Mouse (Mus musculus) neural tube, embryonic 10.5 days (tissue): ENCODE data around the gene Jmjd1c.

Experiments used
- DNase-seq: peaks from one replicate; pipeline ENCODE4 v3.0.0-alpha.2; 2017; ENCODE audit warnings: low spot score; ENCODE audit errors: extremely low spot score

The Jmjd1c gene

DNA sequence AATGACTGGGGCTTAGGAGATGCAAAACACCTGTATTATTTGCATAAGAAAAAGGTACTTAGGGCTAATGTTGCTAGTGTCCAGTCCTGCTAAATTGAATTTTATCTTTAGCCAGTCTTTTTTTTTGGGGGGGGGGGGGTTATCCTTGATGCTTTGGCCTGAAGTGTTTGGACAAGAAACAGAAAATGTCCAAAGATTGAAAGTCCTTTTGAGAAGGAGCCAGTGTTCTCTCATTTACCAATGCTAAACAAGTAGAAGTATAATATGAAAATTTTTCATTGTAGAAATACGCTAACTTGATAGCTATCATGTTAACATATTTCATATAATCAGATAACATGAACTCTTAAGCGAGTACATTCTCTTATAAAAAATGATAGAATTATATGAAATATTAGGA, 92.0 kb downstream of the Jmjd1c start:
- DNase-seq: no peak

DNA sequence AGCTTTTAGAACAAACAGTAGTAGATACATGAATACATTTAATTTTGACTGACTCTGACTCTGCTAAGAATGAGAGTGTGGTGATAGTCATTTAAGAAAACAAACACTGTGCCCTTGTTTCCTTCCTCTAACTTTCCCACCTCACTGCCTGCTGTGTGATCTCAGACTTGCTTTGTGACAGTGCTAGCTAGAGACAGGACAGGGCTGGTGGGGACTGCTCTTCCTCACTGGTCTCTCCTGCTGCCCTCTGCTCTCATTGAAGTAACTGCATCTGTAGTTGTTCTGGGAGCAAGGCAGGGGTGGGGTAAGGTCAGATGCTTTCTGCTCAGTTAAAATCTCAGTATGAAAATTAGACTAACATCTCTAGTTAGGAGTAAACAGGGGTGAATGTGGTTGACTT, 93.1 kb downstream of the Jmjd1c start:
- no peak for DNase-seq

DNA sequence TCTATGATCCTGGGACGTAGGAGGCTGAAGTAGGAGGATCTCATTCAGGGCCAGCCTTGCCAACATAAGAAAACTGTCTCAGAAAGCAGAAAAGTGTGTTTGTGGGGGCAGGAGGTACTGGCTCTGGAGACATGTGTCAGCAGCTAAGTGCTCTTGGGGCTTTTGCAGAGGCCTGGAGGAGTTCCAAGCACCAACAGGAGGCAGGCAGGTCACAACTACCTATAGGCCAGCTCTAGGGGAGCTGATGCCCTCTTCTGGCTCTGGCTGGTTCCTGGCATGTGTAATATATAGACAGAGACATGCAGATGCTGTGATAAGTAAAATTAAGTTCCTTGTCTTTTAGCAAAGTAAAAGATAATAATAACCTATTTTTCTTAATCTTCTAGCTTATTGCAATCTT, 94.3 kb downstream of the Jmjd1c start:
- DNase-seq: no peak

DNA sequence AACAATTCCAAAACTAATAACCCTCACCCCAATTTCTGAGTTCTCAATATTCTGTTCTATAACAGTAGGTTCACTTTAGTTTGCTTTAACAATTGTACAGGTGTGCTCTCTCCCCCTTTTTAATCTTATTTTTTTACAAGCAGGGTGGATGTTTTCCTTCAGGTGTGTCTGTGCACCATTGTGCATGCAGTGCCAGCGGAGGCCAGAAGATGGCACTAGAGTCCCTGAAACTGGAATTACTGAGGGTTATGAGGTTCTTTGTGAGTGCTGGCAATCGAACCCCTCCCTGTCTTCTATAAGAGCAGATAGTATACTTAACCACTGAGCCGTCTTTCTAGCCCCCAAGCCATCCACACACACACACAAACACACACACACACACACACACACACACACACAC, 96.4 kb downstream of the Jmjd1c start:
- no peak for DNase-seq

DNA sequence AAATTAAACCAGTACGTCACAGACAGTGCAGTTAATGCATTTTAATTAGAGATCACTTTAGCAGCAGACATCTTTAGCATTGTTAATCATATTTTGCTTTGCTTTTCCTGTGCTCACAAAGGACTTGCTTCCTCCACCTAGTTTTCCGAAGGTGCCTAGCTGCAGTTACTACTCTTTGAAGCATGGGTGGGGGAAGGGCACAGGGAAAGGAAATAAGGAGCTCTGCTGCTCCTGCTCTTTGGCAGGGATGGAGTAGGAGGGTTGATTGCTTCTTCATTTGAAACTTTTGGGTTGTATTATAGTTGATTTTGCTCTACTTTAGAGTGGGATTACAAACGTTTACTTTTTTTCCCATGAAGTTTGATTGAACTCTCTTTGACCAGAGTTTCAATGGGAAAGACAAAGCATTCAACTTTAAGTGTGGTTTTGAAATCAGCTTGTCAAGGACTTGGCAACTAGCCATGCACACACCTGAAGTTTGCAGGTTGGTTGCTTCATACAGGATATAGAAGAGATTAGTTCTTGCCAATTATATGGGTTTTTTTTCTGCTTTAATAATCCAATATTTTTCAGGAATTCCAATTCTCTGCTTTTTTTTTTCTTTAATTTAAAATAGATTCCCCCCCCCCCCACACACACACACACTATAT, 97.2 kb downstream of the Jmjd1c start:
- DNase-seq: no peak

DNA sequence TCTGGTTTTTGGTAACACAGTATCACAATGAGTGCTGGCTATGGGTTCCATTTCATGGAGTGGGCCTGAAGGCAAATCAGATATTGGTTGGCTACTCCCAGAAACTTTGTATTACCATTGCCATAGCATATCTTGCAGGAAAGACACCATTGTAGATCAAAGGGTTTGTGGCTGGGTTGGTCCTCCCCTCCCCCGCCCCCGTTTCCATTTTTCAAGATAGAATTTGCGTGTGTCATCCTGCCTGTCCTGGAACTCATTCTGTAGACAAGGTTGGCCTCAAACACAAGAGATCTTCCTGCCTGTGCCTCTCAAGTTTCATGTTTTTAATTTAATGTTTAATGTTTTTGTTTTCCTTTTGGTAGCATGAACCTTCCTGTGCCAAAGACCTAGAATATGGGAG, 98.1 kb downstream of the Jmjd1c start:
- DNase-seq: no peak

DNA sequence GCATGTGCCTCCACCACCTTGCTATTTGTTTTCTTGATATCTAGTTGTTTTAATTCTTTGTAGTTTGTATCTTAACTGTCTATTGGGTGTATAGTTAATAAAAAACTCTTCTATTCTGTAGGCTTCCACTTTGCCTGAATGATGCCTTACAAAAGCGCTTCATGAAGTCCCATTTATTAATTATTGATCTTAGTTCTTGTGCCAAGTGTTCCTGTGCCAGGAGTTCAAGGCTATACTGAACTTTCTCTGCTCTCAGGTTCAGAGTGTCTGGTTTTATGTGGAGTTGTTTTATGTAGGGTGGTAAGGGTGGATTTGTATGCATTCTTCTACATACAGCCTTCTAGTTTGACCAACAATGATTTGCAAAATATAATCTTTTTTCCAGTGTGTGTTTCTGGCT, 99.7 kb downstream of the Jmjd1c start:
- no peak for DNase-seq

DNA sequence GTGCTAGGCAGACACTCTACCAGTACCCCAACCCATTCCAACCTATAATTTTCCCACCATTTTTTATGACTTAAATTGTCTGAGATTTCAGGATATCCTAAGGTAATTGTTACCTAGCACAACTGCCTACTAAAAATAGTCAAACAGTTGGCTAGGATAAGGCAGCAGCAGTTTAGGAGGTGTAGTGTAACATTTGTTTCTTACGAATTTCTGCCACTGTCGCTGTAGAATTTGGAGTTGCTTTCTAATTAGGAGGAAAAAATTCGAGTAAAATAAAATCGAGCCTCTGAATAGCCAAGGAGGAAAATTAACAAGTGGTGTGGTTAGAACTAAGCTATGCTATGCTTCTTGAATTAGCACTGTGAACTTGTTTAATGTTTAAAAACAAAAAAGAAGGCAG, 101.3 kb downstream of the Jmjd1c start:
- no peak for DNase-seq

DNA sequence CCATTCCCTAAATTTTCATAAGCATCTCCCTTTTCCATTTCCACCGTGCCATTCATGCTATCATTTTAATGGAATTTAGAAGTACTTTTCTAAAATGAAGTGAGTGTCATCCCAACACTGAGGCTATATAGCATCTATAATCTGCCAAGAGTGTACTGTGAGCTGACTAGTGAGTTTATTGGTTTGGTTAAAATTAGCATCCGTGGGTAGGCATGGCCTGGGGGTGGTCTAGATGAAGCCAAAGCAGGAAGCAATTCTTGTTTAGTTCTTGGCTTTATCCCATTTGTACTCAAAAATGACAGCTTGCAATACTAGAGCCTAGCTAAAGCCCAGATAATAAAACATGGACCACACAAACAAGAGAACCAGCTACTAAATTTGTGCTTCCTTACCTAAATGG, 101.9 kb downstream of the Jmjd1c start:
- DNase-seq: no peak

DNA sequence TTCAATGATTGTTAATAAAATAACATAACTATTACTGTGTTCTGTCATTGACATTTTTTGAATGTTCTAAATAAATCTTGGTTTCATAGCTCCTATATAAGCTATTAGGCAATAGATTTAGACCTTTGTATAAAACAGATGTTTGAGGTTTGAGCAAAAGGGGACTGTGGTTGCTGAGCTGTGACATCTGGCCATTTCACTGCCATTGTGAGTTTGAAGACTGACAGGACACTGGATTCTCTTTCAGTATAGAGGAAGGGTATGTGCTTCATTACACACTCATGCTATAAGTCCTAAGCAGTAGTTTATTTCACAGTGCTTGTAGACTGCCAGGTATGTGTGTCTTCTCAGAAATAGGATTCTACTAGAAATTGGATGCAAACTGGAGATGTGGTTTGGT, 105.8 kb downstream of the Jmjd1c start:
- DNase-seq: no peak

DNA sequence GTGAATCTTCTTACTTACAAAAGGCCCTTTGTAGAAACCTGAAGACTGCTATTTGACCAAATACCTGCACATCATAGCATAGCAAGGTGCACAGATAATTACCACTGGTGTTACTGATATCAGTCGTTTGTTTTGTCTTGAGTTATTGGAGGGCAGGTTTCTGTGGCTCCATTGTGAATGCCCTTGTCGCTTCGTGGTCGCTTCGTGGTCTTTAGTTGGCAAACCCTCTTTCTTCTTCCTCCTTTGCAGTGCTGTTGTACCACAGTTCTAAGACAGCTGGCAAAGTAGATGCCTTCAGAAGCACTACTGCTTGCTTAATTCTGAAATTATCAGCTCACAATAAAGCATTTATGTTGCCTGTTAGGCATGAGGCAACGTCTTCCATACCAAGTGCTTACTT, 106.5 kb downstream of the Jmjd1c start:
- DNase-seq: no peak

DNA sequence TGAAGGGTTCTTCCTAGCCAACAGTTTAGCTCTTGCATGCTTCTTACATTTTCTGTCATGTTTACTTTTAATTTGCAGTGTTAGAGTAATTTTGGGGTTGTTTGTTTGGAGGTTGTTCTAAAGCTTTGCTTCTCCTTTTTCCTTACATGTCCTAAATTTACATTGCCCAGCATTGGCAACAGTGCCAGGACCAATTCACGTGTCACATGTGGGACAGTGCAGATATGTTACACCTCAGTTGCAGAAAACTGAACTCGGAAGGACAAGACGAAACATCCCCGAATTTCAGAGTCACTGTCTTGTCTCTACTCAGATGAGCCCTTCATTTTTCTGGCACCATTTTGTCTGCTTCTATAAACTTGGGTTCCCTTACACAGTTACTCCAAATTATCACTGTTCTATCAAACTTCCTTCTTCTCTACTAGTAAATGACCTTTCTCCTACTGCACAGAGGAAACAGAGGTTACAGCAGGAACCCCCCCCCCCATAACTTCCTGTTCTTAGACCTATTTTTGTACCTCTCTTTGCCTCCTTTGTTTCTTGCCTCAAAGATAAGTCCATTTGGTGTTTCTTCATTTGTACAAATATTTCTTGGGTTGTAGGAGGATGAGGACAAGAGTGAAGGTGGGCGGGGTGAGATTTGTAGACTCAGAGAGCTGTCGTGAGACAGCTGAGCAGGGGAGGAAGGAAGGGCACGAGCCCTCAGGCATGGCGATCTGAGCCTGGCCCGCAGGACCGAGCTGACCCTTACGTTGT, 108.9 kb downstream of the Jmjd1c start:
- no peak for DNase-seq

DNA sequence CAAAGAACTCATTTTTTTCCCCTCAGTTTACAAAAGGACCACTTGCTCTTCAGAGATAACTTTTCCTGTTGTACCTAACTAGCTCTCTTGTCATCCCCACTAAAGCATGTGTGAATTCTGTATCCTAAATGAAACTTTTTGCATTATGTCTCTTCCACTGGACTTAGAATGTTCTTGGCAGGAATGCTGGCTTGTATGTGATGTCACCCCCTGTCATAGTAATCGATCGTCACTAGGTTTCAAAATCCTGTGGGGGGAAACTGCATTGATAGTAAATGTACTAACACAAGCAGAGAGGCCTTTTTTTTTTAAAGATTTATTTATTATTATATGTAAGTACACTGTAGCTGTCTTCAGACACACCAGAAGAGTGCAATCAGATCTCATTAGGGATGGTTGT, 112.0 kb downstream of the Jmjd1c start:
- DNase-seq: no peak

DNA sequence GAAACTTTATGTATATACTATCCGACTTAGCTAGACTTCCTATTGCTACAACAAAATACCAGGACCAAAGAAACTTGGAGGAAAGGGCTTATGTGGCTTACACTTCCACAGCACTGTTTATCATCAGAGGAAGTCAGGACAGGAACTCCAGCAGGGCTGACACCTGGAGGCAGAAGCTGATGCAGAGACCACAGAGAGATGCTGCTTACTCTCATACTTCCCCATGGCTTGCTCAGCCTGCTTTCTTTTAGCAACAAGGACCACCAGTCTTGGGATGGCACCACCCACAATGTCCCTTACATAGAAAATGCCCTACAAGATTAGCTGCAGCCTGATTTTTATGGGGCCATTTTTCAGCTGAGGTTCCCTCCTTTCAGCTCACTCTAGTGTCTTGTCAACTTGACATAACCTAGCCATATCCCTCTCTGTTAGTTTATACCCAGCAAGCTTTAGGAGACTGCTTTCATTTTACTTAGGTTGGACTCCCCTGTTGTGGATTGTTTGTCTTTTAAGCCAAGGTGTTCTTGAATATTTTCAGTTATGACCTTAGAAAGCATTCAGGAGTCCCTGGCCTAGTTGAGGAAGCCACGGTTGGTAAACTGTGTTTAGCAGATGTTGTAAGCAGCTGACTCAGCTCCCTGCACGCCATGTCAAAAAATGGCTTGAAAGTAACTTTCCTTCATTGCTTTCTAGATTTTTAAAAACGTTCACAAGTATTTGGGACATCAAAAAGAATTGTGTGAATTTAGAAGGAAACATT, 114.2 kb downstream of the Jmjd1c start:
- DNase-seq: no peak

DNA sequence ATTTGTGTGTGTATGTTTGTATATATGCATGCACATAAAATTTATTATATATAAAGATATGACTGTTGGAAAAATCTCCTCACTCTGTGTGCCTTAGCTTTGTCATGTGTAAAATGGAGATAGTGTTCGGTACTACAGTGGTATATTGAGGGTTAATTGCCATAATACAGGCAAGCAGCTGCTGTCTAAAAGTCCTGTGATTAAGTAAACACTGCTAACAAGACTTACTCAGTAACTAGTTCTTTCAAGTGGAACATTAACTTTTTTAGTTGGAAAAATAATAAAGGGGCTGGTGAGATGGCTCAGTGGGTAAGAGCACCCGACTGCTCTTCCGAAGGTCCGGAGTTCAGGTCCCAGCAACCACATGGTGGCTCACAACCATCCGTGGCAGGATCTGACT, 116.1 kb downstream of the Jmjd1c start:
- DNase-seq: no peak

DNA sequence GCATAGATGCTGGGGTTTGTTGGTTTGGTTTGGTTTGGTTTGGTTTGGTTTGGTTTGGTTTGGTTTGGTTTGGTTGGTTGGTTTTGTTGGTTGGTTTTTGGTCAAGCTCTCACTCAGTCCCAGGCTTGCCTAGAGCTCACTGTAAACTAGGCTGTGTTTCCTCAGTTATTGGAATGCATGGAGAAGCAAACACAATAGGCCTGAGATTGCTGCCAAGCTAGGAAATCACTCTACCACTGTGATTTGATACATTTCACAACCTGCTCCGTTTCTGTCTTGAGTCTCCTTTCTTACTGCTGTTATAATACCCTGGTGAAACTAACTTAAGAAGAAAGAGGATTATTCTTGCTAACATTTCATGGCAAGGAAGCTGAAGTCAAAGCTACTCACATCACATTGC, 117.8 kb downstream of the Jmjd1c start:
- DNase-seq: no peak

DNA sequence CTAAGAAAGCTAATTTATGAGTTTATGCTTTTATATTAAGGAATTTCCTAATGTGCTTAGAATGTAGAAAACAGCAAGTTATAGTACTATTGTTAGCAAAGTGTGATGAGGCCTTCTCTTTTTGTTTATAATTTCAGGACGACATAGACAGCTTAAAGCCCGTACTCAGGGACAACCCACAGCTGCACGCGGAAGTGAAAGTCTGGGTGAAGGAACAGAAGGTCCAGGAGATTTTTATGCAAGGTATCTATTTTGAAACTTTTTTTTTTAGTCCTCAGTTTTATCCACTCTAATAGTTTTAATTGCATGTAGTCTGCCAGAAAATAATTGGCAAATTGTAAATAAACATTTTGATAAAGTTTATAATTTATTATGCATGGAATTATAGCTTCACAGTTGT, 119.2 kb downstream of the Jmjd1c start:
- DNase-seq: no peak

DNA sequence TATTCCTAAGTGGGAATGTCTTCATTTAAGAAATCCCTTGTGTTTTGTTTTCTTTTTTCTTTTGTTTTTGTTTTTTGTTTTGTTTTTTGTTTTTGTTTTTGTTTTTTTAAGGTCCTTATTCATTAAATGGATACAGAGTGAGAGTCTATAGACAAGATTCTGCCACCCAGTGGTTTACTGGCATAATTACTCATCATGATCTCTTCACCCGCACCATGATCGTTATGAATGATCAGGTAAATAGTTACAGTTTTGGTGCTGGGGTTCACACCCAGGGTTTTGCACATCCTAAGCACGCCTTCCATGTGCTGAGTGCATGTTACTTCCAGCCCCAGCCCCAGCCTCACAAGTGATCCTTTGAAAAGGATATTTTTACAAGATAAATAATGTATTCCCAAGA, 120.9 kb downstream of the Jmjd1c start:
- DNase-seq: no peak

DNA sequence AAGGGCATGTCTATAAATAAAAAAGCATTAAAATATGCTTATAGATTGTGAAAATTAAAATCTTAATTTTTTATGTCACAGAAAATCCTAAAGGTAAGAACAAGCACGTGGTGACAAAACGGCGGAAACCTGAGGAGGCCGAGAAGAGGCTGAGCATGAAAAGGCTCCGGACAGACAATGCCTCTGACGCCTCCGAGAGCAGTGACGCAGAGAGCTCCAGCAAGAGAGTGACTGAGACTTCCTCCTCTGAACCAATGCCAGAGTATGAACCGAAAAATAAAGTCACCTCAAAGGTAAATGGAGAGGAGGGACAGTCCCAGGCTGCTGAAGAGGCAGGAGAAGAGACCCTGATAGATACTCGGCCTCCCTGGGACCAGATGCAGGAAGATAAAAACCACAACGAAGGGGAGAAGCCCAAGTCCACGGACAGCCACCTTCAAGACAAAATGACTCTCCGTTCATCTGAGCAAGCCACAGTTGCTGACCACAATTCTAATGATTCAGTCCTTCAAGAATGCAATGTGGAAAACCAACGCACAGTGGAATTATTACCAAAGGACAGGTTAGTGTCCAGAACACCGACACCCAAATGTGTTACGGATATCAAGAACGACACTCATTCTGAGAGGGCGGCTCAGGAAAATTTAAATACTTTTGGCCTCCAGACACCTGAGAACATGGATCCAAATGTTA, 123.1 kb downstream of the Jmjd1c start:
- no peak for DNase-seq

DNA sequence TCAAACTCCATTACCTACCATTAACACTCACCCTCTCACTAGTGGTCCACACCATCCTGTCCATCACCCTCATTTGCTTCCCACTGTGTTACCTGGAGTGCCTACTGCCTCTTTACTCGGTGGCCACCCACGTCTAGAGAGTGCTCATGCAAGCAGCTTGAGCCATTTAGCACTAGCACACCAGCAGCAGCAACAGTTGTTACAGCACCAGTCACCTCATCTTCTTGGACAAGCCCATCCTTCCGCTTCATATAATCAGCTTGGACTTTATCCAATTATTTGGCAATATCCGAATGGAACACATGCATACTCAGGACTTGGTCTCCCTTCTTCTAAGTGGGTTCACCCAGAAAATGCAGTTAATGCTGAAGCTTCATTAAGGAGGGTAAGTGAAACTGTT, 124.3 kb downstream of the Jmjd1c start:
- no peak for DNase-seq

DNA sequence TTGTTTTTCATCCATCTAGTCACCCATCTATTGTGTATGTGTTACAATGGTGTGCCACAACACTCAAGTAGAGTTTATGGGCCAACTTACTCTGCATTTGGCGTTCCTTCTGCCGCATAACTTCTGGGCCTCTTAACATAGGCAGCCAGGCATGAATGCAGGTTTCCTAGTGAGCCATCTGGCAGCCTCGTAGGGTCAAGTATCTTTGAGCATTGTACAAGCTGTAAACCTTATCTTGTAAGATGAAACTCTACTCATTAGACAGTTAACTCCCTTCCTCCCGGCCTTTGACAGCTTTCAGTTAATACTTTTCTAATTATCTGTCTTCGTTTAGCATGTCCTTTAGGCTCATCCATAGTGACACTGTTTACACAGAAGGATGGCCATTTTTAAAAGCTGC, 125.4 kb downstream of the Jmjd1c start:
- no peak for DNase-seq

DNA sequence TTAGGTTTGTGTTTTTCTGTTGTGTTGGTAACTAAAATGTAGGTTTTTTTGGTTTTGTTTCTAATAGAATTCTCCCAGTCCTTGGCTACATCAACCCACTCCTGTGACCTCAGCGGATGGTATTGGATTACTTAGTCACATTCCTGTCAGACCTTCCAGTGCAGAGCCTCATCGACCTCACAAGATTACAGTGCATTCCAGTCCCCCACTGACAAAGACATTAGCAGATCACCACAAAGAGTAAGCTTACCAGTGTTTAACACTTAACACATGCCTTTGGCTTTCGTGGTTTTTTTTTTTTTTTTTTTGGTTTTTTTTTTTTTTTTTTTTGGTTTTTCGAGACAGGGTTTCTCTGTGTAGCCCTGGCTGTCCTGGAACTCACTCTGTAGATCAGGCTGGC, 128.0 kb downstream of the Jmjd1c start:
- no peak for DNase-seq
